Mouse (Mus musculus): ENCODE results near the gene Ankrd33b.

GRCm38 (mm10) chr15:31279120-31279519 lies 88.4 kb downstream of the Ankrd33b start:
- TF ChIP-seq FLI1 (IDR thresholded peaks at IDR 0.05; ENCODE audit: low read length) (no peak), GATA1 (IDR thresholded peaks at IDR 0.05; ENCODE audit: borderline replicate concordance, low read length) (no peak)
